Mouse (Mus musculus) midbrain, embryonic 12.5 days (tissue): ENCODE data around the gene Pop4. TPM values are rescaled to one million over a fixed set of nuclear protein-coding genes. Genes with fewer than 3 reads are reported as not detected.
"Not testable (repeated sequence)": the region's sequence is repeated elsewhere in the genome, so short reads cannot be mapped to it uniquely, and the experiment has no call there.

ENCODE experiments used
- ATAC-seq: fragments of 200-750 bp; cut with Nextera tagmentation; 2 replicates; pipeline ENCODE4 v1.8.0; 2017; ENCODE audit warnings: low read depth, moderate TSS enrichment, moderate library complexity; ENCODE audit not compliant: low FRiP score
- H3K27ac ChIP-seq: fragments of 300-500 bp; sonication (generic); replicated peaks from 2 replicates; pipeline ENCODE4 v1.5.1; 2016; ENCODE audit warnings: mild to moderate bottlenecking
- H3K27me3 ChIP-seq: fragments of 300-500 bp; sonication (generic); 2 replicates; pipeline ENCODE4 v1.6.1; 2016; ENCODE audit warnings: mild to moderate bottlenecking
- H3K36me3 ChIP-seq: fragments of 300-500 bp; sonication (generic); 2 replicates; pipeline ENCODE4 v1.6.1; 2016
- H3K4me1 ChIP-seq: fragments of 300-500 bp; sonication (generic); 2 replicates; pipeline ENCODE4 v1.6.1; 2016
- H3K4me2 ChIP-seq: fragments of 300-500 bp; sonication (generic); replicated peaks from 2 replicates; pipeline ENCODE4 v1.6.1; 2016; ENCODE audit warnings: mild to moderate bottlenecking, moderate library complexity
- H3K4me3 ChIP-seq: fragments of 300-500 bp; sonication (generic); 2 replicates; pipeline ENCODE4 v1.5.1; 2016; ENCODE audit warnings: mild to moderate bottlenecking
- H3K9ac ChIP-seq: fragments of 300-500 bp; sonication (generic); replicated peaks from 2 replicates; pipeline ENCODE4 v1.6.1; 2016; ENCODE audit warnings: mild to moderate bottlenecking, moderate library complexity
- H3K9me3 ChIP-seq: fragments of 300-500 bp; sonication (generic); 2 replicates; pipeline ENCODE4 v1.6.1; 2016; ENCODE audit warnings: mild to moderate bottlenecking
- WGBS: fragments of 180-500 bp; shearing (Covaris S2); methylation state at CpG from one replicate; pipeline ENCODE4 v1.1.7; 2016; 5-methylcytosine and 5-hydroxymethylcytosine counted together
- polyA plus RNA-seq: library from polyadenylated mRNA; unstranded; fragments of >200 nt; fragmentation: Nextera tagmentation; extraction: Ambion mirVana; gene quantifications from 2 replicates; pipeline ENCODE4 v1.2.1, GENCODE M21; 2016

Gene Pop4
- polyA plus RNA-seq, result 81.1 and 90.3 TPM in 2 replicates

DNA sequence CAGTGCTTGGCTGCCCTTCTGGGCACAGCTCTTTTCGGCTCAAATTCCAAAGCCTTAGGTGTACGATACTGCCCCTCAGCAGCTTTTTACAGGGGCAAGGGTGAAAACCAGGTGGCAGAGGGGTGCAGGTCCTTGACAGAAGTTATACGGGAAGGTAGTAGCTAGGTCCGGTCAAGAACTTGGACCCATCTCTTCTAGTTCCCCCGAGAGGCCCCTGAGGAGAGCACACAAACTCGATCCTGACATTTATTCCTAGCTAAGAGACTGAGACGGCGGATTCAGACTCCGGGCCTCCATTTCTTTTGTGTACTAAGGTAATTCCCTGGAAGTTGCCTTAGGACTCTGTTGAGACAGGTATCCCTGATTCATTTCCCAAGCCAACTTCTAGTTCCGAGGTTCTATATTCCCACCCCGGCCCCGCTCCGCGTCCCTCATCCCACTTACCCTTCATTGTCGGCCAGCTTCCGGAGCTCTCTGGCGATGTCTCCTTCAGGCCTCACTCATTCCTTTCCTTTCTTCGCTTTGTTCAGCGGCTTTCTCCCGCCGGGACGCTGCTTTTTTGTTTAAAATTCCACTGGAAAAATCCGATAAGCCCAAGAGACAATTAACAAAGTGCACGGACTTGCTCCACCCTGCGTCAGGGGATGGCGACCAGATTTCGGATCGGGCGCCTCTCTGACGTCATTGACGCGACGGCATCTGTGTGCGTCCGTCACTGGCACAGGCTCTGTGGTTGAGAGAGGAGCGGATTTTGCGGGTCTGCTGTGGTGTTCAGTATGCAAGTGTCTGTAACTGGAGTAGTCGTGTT is at the start of gene Pop4:
Gene Pop4 (minus strand): TSS at position 721 of the 808 bp plus-strand sequence.
- no peaks in the 10 kb centered on the region for H3K9me3 ChIP-seq
- H3K27ac ChIP-seq, result peak within 1 kb of the TSS; percentile 39

GRCm38 (mm10) chr7:38320641-38321040 is 49.4 kb upstream of the Pop4 start:
- WGBS, result 85% methylated on average over 2 of the region's 2 CpGs
- no peak overlapping the region for H3K4me3 ChIP-seq

More for the DNA sequence above, at the start of gene Pop4:
- Histone ChIP-seq H3K4me1 (peaks cover 12% of the 10 kb centered on the region), H3K27me3 (no peaks in the 10 kb centered on the region), H3K4me2 (peak within 1 kb of the TSS; percentile 84), H3K4me3 (peak within 1 kb of the TSS; percentile 75), H3K36me3 (peaks cover 26% of the 10 kb centered on the region), H3K9ac (peak within 1 kb of the TSS; percentile 78)
- peak; percentile 96 for ATAC-seq
- under 1% methylated on average over 38 of the region's 38 CpGs for WGBS

DNA sequence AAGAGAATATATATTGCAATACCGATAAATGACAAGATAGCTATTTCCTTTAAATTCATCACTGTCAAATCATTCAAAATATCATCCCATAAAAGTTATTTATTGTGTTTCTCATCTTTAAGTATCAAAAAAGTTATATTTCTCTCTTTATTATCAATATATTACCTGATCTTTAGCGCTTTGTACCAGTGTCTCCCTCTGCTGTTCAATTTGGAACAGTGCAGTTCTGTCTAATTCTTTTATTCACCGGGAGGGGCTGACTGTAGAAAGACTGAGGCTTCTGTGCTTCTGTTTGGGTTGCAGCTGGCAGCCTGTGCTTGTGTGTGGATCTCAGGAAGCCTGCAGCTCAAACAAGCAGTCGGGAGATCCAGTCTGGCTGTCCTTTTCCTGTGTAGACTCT is 11.0 kb upstream of the Pop4 start:
- ATAC-seq, H3K9me3 ChIP-seq: not testable (repeated sequence)
- WGBS, result 22% methylated on average over 4 of the region's 4 CpGs

More at GRCm38 (mm10) chr7:38320641-38321040, 49.4 kb upstream of the Pop4 start:
- Histone ChIP-seq H3K27me3 (no peaks in the 10 kb centered on the region), H3K36me3 (no peaks in the 10 kb centered on the region), H3K9ac (no peak overlapping the region), H3K27ac (no peak overlapping the region), H3K9me3 (no peaks in the 10 kb centered on the region), H3K4me1 (no peaks in the 10 kb centered on the region), H3K4me2 (no peak overlapping the region)
- ATAC-seq, result no peak

GRCm38 (mm10) chr7:38272551-38272950 is 1.3 kb upstream of the Pop4 start:
- Histone ChIP-seq H3K36me3 (peaks cover 10% of the 10 kb centered on the region), H3K4me3 (no peak overlapping the region), H3K27me3 (no peaks in the 10 kb centered on the region), H3K9me3 (no peaks in the 10 kb centered on the region), H3K4me1 (peaks cover 12% of the 10 kb centered on the region), H3K27ac (no peak overlapping the region), H3K9ac (no peak overlapping the region), H3K4me2 (no peak overlapping the region)
- ATAC-seq, result no peak

More for the DNA sequence above, 11.0 kb upstream of the Pop4 start:
- H3K4me3 ChIP-seq, H3K9ac ChIP-seq, H3K27ac ChIP-seq, H3K4me1 ChIP-seq, H3K4me2 ChIP-seq, H3K36me3 ChIP-seq, H3K27me3 ChIP-seq: not testable (repeated sequence)

GRCm38 (mm10) chr7:38271859-38272258 is 636 bp upstream of the Pop4 start:
- Histone ChIP-seq H3K4me1 (peaks cover 12% of the 10 kb centered on the region), H3K9me3 (no peaks in the 10 kb centered on the region), H3K27me3 (no peaks in the 10 kb centered on the region), H3K36me3 (peaks cover 17% of the 10 kb centered on the region), H3K27ac (no peak overlapping the region), H3K4me3 (peak overlapping the region; percentile 75), H3K9ac (peak overlapping the region; percentile 78; the same call in 1 of the 2 replicates), H3K4me2 (peak overlapping the region; percentile 84)
- 21% methylated on average over 4 of the region's 4 CpGs for WGBS
- ATAC-seq, result peak; percentile 44

DNA sequence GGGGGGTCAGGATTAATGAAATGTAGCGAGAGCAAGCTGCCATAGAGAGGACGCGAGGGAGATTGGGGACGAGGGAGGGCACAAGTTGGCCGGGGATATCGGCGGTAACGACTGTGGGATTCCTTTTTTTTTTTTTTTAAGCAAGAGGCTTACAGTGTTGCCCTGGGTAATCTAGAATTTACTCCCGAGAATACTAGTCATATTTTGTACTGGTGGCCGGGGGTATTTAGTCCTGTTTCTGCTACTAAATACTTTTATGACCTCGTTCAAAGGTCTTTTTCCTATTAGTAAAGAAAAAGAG is 238 bp upstream of the Pop4 start:
- H3K4me3 ChIP-seq, result peak overlapping the region; percentile 75
- peak overlapping the region; percentile 84 for H3K4me2 ChIP-seq
- H3K36me3 ChIP-seq, result peaks cover 21% of the 10 kb centered on the region
- H3K4me1 ChIP-seq, result peaks cover 12% of the 10 kb centered on the region
- H3K9me3 ChIP-seq, result no peaks in the 10 kb centered on the region
- 0% methylated on average over 11 of the region's 11 CpGs for WGBS
- no peaks in the 10 kb centered on the region for H3K27me3 ChIP-seq
- no peak for ATAC-seq
- peak overlapping the region; percentile 78 for H3K9ac ChIP-seq
- peak overlapping the region; percentile 39 for H3K27ac ChIP-seq

GRCm38 (mm10) chr7:38267006-38267680 is 4.1 kb downstream of the Pop4 start:
- no peak for ATAC-seq
- Histone ChIP-seq H3K4me1 (peaks cover 12% of the 10 kb centered on the region), H3K27me3 (no peaks in the 10 kb centered on the region), H3K27ac (no peak overlapping the region), H3K9ac (no peak overlapping the region), H3K36me3 (peaks cover 64% of the 10 kb centered on the region), H3K9me3 (no peaks in the 10 kb centered on the region), H3K4me2 (no peak overlapping the region), H3K4me3 (no peak overlapping the region)
- 87% methylated on average over 8 of the region's 8 CpGs for WGBS

GRCm38 (mm10) chr7:38262406-38262805 is 8.8 kb downstream of the Pop4 start:
- H3K27me3 ChIP-seq, result no peaks in the 10 kb centered on the region
- no peak overlapping the region for H3K4me2 ChIP-seq
- H3K9ac ChIP-seq, result no peak overlapping the region
- H3K27ac ChIP-seq, result no peak overlapping the region
- WGBS, result 97% methylated on average over 5 of the region's 5 CpGs
- H3K4me1 ChIP-seq, result no peaks in the 10 kb centered on the region
- no peak overlapping the region for H3K4me3 ChIP-seq
- peaks cover 67% of the 10 kb centered on the region for H3K36me3 ChIP-seq
- no peak for ATAC-seq
- H3K9me3 ChIP-seq, result no peaks in the 10 kb centered on the region

GRCm38 (mm10) chr7:38259631-38260030 is 11.6 kb downstream of the Pop4 start:
- no peak for ATAC-seq
- 93% methylated on average over 2 of the region's 2 CpGs for WGBS
- H3K36me3 ChIP-seq, result peaks cover 39% of the 10 kb centered on the region

GRCm38 (mm10) chr7:38253441-38253840 is 17.8 kb downstream of the Pop4 start:
- Histone ChIP-seq H3K36me3 (no peaks in the 10 kb centered on the region), H3K4me1 (peaks cover 3% of the 10 kb centered on the region; the same call in 1 of the 2 replicates), H3K4me2 (no peak overlapping the region), H3K9ac (no peak overlapping the region), H3K4me3 (no peak overlapping the region), H3K27ac (no peak overlapping the region), H3K9me3 (no peaks in the 10 kb centered on the region), H3K27me3 (no peaks in the 10 kb centered on the region)
- no peak for ATAC-seq

More at GRCm38 (mm10) chr7:38259631-38260030, 11.6 kb downstream of the Pop4 start:
- Histone ChIP-seq H3K9ac (no peak overlapping the region), H3K9me3 (no peaks in the 10 kb centered on the region), H3K4me2 (no peak overlapping the region), H3K4me3 (no peak overlapping the region), H3K27ac (no peak overlapping the region), H3K4me1 (no peaks in the 10 kb centered on the region), H3K27me3 (no peaks in the 10 kb centered on the region)

DNA sequence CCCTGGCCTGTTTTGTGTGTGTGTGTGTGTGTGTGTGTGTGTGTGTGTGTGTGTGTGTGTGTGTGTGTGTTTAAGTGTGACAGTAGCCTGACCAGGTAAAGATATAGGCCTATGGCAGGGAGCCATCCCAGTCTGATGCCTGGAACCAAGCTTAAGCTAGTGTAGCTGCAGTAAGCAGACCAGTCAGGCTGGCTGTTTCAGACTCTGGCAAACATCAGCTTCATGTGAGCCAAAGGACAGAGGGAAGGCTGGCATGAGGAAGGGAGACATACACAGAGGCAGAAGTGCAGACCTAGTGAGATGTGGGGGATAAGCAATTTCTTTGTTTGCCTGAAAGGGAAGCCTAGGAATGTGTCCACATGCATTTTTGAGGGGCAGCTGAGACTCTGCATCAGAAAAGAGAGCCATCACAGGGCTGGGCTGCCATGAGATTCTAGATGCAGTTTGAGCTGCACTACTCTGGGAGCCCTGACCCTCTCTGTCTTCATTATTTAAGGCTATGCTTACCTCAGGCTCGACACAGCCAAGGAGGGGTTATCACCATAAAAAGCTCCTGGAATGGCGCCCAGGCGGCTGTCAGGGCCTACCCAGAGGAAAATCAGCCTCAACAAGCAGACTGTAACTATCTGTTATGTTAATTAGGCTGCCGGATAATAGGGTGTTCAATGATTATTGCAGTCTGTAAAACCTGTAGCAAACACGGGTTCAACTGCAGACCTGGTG is 19.6 kb downstream of the Pop4 start:
- Histone ChIP-seq H3K27me3 (no peaks in the 10 kb centered on the region), H3K9ac (no peak overlapping the region), H3K4me2 (no peak overlapping the region), H3K9me3 (no peaks in the 10 kb centered on the region), H3K4me3 (no peak overlapping the region), H3K4me1 (peaks cover 3% of the 10 kb centered on the region; the same call in 1 of the 2 replicates), H3K36me3 (no peaks in the 10 kb centered on the region), H3K27ac (no peak overlapping the region)
- 73% methylated on average over 5 of the region's 5 CpGs for WGBS
- no peak for ATAC-seq

DNA sequence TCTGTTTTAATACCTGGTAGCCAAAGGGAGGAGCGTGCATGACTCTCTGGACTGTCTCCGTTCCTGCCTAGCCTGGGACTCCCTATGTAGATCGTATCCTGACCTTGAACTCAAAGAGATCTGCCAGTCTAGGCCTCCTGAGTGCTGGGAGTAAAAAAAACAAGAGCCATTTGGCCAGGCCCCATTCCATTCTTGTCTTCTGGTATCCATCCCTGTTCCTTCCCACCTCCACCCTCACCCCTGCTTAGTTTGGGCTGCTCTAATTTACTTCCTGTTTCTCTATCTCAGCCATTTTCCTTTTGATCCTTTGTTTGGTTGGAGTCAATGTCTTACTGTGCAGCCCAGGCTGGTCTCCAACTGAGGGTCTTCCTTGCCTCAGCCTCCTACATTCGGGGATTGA is 28.8 kb downstream of the Pop4 start:
- Histone ChIP-seq H3K27me3 (no peaks in the 10 kb centered on the region), H3K4me2 (no peak overlapping the region), H3K4me3 (no peak overlapping the region), H3K36me3 (no peaks in the 10 kb centered on the region), H3K27ac (no peak overlapping the region), H3K9me3 (no peaks in the 10 kb centered on the region), H3K9ac (no peak overlapping the region), H3K4me1 (no peaks in the 10 kb centered on the region)
- 83% methylated on average over 4 of the region's 4 CpGs for WGBS
- ATAC-seq, result no peak
